Comparison of ENCODE assay signal across 16 mouse cellular contexts in genomic region chr14:16312599-16312998, GRCm38 (mm10).
"Had no signal": no experiment of that assay in that cellular context is flagged by ENCODE, and none has a peak within 500 bp of the region (broad histone marks: within the 10 kb centered on the region; RNA-seq: fewer than 3 reads in every experiment).

No protein-coding gene starts in this region.

- H3K27ac ChIP-seq: lung, embryonic 15.5 days; macrophage; midbrain, embryonic 13.5 days; midbrain, embryonic 15.5 days; neural tube, embryonic 12.5 days had no signal

- H3K4me1 ChIP-seq: midbrain, embryonic 15.5 days; neural tube, embryonic 12.5 days had no signal

- H3K27me3 ChIP-seq: lung, embryonic 15.5 days; megakaryocyte, embryonic 14.5 days; midbrain, embryonic 13.5 days; midbrain, embryonic 15.5 days; neural tube, embryonic 12.5 days had no signal

- H3K9me3 ChIP-seq: lung, embryonic 15.5 days; megakaryocyte, embryonic 14.5 days; midbrain, embryonic 13.5 days; midbrain, embryonic 15.5 days; neural tube, embryonic 12.5 days had no signal

- DNase-seq: lung, adult 2 months; lung, postnatal 14 days; lung, postnatal 36 days; right cerebral cortex, postnatal 14 days; spleen, adult 18-20 months; thymus, adult 18-20 months; thymus, postnatal 14 days; thymus, postnatal 36 days had no signal

- H3K9ac ChIP-seq: lung, embryonic 15.5 days; midbrain, embryonic 13.5 days; midbrain, embryonic 15.5 days; neural tube, embryonic 12.5 days had no signal

- H3K4me3 ChIP-seq: lung, embryonic 15.5 days; megakaryocyte, embryonic 14.5 days; midbrain, embryonic 13.5 days; midbrain, embryonic 15.5 days; neural tube, embryonic 12.5 days had no signal

- H3K36me3 ChIP-seq: midbrain, embryonic 13.5 days; midbrain, embryonic 15.5 days; neural tube, embryonic 12.5 days had no signal

- ATAC-seq: lung, postnatal 0 days; midbrain, embryonic 13.5 days; midbrain, embryonic 15.5 days had no signal

- H3K4me2 ChIP-seq: lung, embryonic 15.5 days; midbrain, embryonic 11.5 days; midbrain, embryonic 13.5 days; midbrain, embryonic 15.5 days; neural tube, embryonic 12.5 days had no signal
